Mouse (Mus musculus): Measurements from ENCODE around the gene St8sia4.

St8sia4 gene

GRCm38 (mm10) chr1:95667435-95668252 lies at the start of gene St8sia4:
TSS of gene St8sia4 (minus strand) at chr1:95667571.
- CTCF ChIA-PET: no interaction called here
- POLR2A ChIA-PET: interaction anchor here in 2 of 4 experiments (0.5 to 1.4 kb wide), 3 partner anchors 86 to 615 kb away, joined by 3 to 4 read pairs (median 3); partner anchors contain the start of gene Fam174a (in 1 of the 2)

DNA sequence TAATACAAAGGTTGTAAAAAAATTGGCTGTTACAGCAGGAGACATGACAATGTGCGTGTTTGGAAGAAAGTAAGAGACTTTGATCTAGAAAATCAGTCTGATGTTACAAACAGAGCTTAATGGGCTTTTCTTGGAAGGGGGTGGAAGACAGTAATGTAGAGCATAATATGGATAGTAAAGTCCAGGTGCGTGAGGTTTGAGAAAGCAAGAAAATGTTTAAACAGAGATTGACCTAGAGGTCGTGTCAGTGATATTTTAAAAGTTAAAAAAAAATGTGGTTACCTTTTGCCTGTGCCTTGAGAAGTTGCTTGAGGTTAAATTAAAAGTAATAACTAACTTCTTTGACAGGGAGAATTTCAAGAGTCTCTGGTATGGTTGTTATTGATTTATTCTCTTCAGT lies 41.8 kb upstream of the St8sia4 start:
- POLR2A ChIA-PET: no interaction called here
- CTCF ChIA-PET: no interaction called here

DNA sequence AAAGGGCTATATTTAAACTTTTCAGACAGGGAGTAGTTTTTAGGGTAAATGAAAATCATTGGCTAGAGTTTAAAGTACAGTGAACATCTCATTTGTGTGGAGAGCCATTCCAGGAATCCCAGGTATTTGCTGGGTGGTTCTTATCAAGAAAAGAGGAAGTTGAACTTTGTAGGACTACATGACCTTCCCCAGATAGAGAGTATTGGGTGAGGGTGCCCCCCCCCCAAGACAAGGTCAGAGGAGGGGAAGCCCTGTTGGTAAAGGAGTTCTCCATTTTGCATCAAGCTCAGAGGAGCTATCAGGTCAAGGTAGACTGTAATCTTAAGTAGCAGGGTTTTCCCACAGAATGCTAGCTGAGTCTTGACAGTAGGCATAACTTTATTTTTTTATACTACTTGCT lies 32.5 kb upstream of the St8sia4 start:
- CTCF ChIA-PET: interaction anchor here in 1 of 4 experiments (0.7 kb wide), 1 partner anchor 36 kb away, joined by 4 read pairs; no protein-coding TSS in a partner anchor
- POLR2A ChIA-PET: no interaction called here

- ChIA-PET POLR2A (no interaction called here), CTCF (no interaction called here)
These were observed 6.7 kb upstream of the St8sia4 start for GRCm38 (mm10) chr1:95674052-95674451.

- ChIA-PET POLR2A (interaction anchor here in 1 of 4 experiments (1.4 kb wide), 1 partner anchor 85 kb away, joined by 4 read pairs; no protein-coding TSS in a partner anchor), CTCF (no interaction called here)
These were observed 958 bp upstream of the St8sia4 start for GRCm38 (mm10) chr1:95668253-95668805.

DNA sequence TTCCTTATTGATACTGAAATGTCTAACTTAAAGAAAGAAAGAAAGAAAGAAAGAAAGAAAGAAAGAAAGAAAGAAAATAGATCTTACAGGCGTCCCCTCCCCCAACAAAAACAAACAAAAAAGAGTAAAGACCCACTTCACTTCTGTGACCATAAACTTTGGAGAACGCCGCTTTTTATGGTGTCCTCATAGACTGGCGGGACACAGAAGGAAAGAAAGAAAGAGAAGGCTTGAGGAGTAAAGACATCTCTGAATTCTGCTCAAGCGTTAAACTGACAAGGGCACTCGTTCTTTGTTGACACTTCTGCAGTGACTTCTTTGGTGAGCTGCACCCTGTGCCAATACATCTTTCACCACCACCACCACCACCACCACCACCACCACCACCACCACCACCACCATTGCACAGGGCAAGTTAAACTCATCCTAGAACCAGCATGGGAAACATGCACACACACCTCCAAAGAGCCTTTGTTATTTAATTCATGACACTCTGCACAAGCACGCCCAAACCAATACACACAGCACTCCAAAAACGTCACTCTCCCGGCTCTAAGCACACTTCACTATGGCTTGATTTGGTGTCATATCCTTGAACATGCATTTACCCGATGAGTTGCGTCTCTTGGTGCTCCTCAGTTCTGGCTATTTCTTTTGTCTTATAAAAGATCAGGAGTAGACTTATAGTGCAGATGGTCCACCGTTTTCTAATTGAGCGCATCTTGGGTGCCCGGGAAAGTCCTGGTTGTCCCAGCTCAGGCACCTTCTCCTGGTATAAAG lies 640 bp downstream of the St8sia4 start:
- CTCF ChIA-PET: no interaction called here
- POLR2A ChIA-PET: interaction anchor here in 2 of 4 experiments (0.5 to 1.4 kb wide), 4 partner anchors 50 to 615 kb away, joined by 3 to 4 read pairs (median 3); partner anchors contain the start of gene Fam174a (in 1 of the 2)

GRCm38 (mm10) chr1:95665951-95666484 lies 1.4 kb downstream of the St8sia4 start:
- POLR2A ChIA-PET: interaction anchor here in 1 of 4 experiments (0.7 kb wide), 1 partner anchor 50 kb away, joined by 3 read pairs; no protein-coding TSS in a partner anchor
- CTCF ChIA-PET: no interaction called here

- ChIA-PET CTCF (no interaction called here), POLR2A (interaction anchor here in 1 of 4 experiments (0.7 to 1.3 kb wide), 2 partner anchors 10 to 68 kb away, joined by 3 to 4 read pairs; no protein-coding TSS in a partner anchor)
These were observed 2.2 kb downstream of the St8sia4 start for GRCm38 (mm10) chr1:95664969-95665702.

GRCm38 (mm10) chr1:95664321-95664825 lies 3.0 kb downstream of the St8sia4 start:
- ChIA-PET POLR2A (interaction anchor here in 1 of 4 experiments (0.7 to 1.3 kb wide), 2 partner anchors 9 to 67 kb away, joined by 3 to 4 read pairs; no protein-coding TSS in a partner anchor), CTCF (no interaction called here)

GRCm38 (mm10) chr1:95657051-95657668 lies 10.2 kb downstream of the St8sia4 start:
- ChIA-PET POLR2A (no interaction called here), CTCF (interaction anchor here in 1 of 4 experiments (0.8 kb wide), 1 partner anchor 21 kb away, joined by 3 read pairs; no protein-coding TSS in a partner anchor)

GRCm38 (mm10) chr1:95655564-95655963 lies 11.8 kb downstream of the St8sia4 start:
- ChIA-PET CTCF (no interaction called here), POLR2A (interaction anchor here in 1 of 4 experiments (1.4 kb wide), 1 partner anchor 9 kb away, joined by 3 read pairs; no protein-coding TSS in a partner anchor)

GRCm38 (mm10) chr1:95653445-95653844 lies 13.9 kb downstream of the St8sia4 start:
- ChIA-PET CTCF (no interaction called here), POLR2A (no interaction called here)

GRCm38 (mm10) chr1:95644292-95644691 lies 23.1 kb downstream of the St8sia4 start:
- POLR2A ChIA-PET: no interaction called here
- CTCF ChIA-PET: no interaction called here

GRCm38 (mm10) chr1:95639001-95639400 lies 28.4 kb downstream of the St8sia4 start:
- ChIA-PET POLR2A (no interaction called here), CTCF (no interaction called here)

DNA sequence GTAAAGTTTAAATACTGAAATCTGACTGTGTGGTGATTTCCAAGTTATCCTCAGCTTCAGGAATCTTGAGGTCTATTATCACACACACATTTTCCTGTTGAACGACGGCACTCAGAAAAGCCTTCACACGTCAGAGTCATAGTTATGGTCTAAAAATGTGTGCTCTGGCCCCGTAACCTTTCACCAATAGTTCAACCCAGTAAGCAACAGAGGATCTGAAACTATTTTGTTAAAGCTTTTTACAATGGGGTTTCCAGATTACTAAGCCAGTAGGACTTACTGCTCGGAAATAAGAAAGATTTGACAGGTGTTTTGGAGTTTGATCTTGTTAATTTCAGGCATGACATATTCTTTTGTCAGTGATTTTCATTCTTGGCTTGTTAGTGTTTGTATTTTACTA lies 43.0 kb downstream of the St8sia4 start:
- POLR2A ChIA-PET: no interaction called here

GRCm38 (mm10) chr1:95618647-95619046 lies 48.7 kb downstream of the St8sia4 start:
- ChIA-PET CTCF (no interaction called here), POLR2A (no interaction called here)

More for the DNA sequence above, 43.0 kb downstream of the St8sia4 start:
- CTCF ChIA-PET: no interaction called here

DNA sequence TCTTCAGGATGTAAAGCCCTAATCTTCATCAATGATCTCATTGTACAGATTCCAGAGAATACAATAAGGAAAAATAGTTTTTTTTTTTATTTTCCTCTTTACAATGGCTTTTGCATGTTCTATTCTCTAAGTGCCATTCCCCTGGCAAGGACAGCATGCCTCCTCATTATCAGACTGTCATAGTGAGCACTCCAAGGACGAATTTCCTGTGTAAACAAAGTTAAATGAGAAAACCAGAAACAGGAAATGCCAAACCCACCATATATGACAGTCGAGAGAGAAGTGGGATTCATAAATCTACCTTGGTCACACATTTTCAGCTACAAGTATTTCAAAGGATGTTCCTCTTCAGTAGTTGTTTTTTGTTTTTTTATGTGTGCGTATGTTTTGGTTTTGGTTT lies 49.2 kb downstream of the St8sia4 start:
- CTCF ChIA-PET: no interaction called here

GRCm38 (mm10) chr1:95610017-95610416 lies 57.4 kb downstream of the St8sia4 start:
- ChIA-PET POLR2A (no interaction called here), CTCF (no interaction called here)

More for the DNA sequence above, 49.2 kb downstream of the St8sia4 start:
- POLR2A ChIA-PET: no interaction called here
